Mouse (Mus musculus): ENCODE measurements around the gene Mrpl54. TPM values are rescaled to one million over a fixed set of nuclear protein-coding genes. Genes with fewer than 3 reads are reported as not detected.

Gene Mrpl54
- polyA plus RNA-seq (2014; fragmentation: Nextera tagmentation; extraction: Ambion mirVana), result 178 and 180 TPM in 2 replicates

- Histone ChIP-seq H3K27ac (ENCODE audit: low read depth, low read length) (peak within 1 kb of the TSS; percentile 65; the same call in 1 of the 2 replicates), H3K9ac (ENCODE audit: low read length) (peak within 1 kb of the TSS; percentile 84), H3K4me1 (ENCODE audit: control insufficient read depth, insufficient read depth, low read length) (peaks cover 8% of the 10 kb centered on the region), H3K4me3 (ENCODE audit: low read depth, low read length) (peak within 1 kb of the TSS; percentile 65), H3K27me3 (ENCODE audit: control insufficient read depth, insufficient read depth, low read length) (no peaks in the 10 kb centered on the region), H3K9me3 (ENCODE audit: control insufficient read depth, low read length) (no peaks in the 10 kb centered on the region), H3K4me2 (ENCODE audit: low read depth) (peak within 1 kb of the TSS; percentile 72), H3K36me3 (ENCODE audit: control insufficient read depth, insufficient read depth, low read length) (peaks cover 13% of the 10 kb centered on the region)
- peak; percentile 91 for ATAC-seq (ENCODE audit: insufficient read depth, low FRiP score, low TSS enrichment)
- WGBS, result 1% methylated on average over 48 of the region's 48 CpGs
- peak; percentile 98 for DNase-seq (ENCODE audit: low spot score)
Observed at GRCm38 (mm10) chr10:81266211-81267105, at the start of gene Mrpl54, which contains the start of gene Apba3. Gene Mrpl54, minus strand, starts transcription at chr10:81266934. Gene Apba3, plus strand, starts transcription at chr10:81266960.

- no peak overlapping the region for H3K4me3 ChIP-seq (ENCODE audit: low read depth, low read length)
- no peak overlapping the region for H3K9ac ChIP-seq (ENCODE audit: low read length)
- no peak overlapping the region for H3K27ac ChIP-seq (ENCODE audit: low read depth, low read length)
- H3K4me1 ChIP-seq (ENCODE audit: control insufficient read depth, insufficient read depth, low read length), result peaks cover 13% of the 10 kb centered on the region
- H3K36me3 ChIP-seq (ENCODE audit: control insufficient read depth, insufficient read depth, low read length), result peaks cover 18% of the 10 kb centered on the region
- DNase-seq (ENCODE audit: low spot score) (no peak), ATAC-seq (ENCODE audit: insufficient read depth, low FRiP score, low TSS enrichment) (no peak)
- H3K9me3 ChIP-seq (ENCODE audit: control insufficient read depth, low read length), result no peaks in the 10 kb centered on the region
- 91% methylated on average over 16 of the region's 16 CpGs for WGBS
- no peaks in the 10 kb centered on the region for H3K27me3 ChIP-seq (ENCODE audit: control insufficient read depth, insufficient read depth, low read length)
- H3K4me2 ChIP-seq (ENCODE audit: low read depth), result no peak overlapping the region
Observed at GRCm38 (mm10) chr10:81315587-81315986, 48.9 kb upstream of the Mrpl54 start.

- 79% methylated on average over 7 of the region's 7 CpGs for WGBS
- Histone ChIP-seq H3K36me3 (ENCODE audit: control insufficient read depth, insufficient read depth, low read length) (peaks cover 29% of the 10 kb centered on the region), H3K4me2 (ENCODE audit: low read depth) (no peak overlapping the region), H3K4me1 (ENCODE audit: control insufficient read depth, insufficient read depth, low read length) (peaks cover 6% of the 10 kb centered on the region), H3K4me3 (ENCODE audit: low read depth, low read length) (no peak overlapping the region), H3K27ac (ENCODE audit: low read depth, low read length) (no peak overlapping the region), H3K9me3 (ENCODE audit: control insufficient read depth, low read length) (no peaks in the 10 kb centered on the region), H3K27me3 (ENCODE audit: control insufficient read depth, insufficient read depth, low read length) (no peaks in the 10 kb centered on the region), H3K9ac (ENCODE audit: low read length) (no peak overlapping the region)
- ATAC-seq (ENCODE audit: insufficient read depth, low FRiP score, low TSS enrichment) (no peak), DNase-seq (ENCODE audit: low spot score) (no peak)
Observed at GRCm38 (mm10) chr10:81314201-81314600, 47.5 kb upstream of the Mrpl54 start.

- DNase-seq (ENCODE audit: low spot score) (no peak), ATAC-seq (ENCODE audit: insufficient read depth, low FRiP score, low TSS enrichment) (no peak)
- Histone ChIP-seq H3K4me2 (ENCODE audit: low read depth) (no peak overlapping the region), H3K27me3 (ENCODE audit: control insufficient read depth, insufficient read depth, low read length) (no peaks in the 10 kb centered on the region), H3K4me3 (ENCODE audit: low read depth, low read length) (no peak overlapping the region), H3K4me1 (ENCODE audit: control insufficient read depth, insufficient read depth, low read length) (0 out of 2 replicates have a peak, but pooled peaks cover 5% of the 10 kb centered on the region), H3K36me3 (ENCODE audit: control insufficient read depth, insufficient read depth, low read length) (peaks cover 35% of the 10 kb centered on the region), H3K9ac (ENCODE audit: low read length) (no peak overlapping the region), H3K27ac (ENCODE audit: low read depth, low read length) (no peak overlapping the region), H3K9me3 (ENCODE audit: control insufficient read depth, low read length) (no peaks in the 10 kb centered on the region)
- 97% methylated on average over 13 of the region's 13 CpGs for whole genome bisulfite sequencing
Observed at GRCm38 (mm10) chr10:81313581-81313980, 46.8 kb upstream of the Mrpl54 start.

- ATAC-seq (ENCODE audit: insufficient read depth, low FRiP score, low TSS enrichment), result no peak
- Histone ChIP-seq H3K4me2 (ENCODE audit: low read depth) (no peak overlapping the region), H3K27ac (ENCODE audit: low read depth, low read length) (no peak overlapping the region), H3K9me3 (ENCODE audit: control insufficient read depth, low read length) (no peaks in the 10 kb centered on the region), H3K4me3 (ENCODE audit: low read depth, low read length) (no peak overlapping the region), H3K36me3 (ENCODE audit: control insufficient read depth, insufficient read depth, low read length) (peaks cover 47% of the 10 kb centered on the region), H3K4me1 (ENCODE audit: control insufficient read depth, insufficient read depth, low read length) (no peaks in the 10 kb centered on the region), H3K27me3 (ENCODE audit: control insufficient read depth, insufficient read depth, low read length) (no peaks in the 10 kb centered on the region), H3K9ac (ENCODE audit: low read length) (no peak overlapping the region)
- 95% methylated on average over 5 of the region's 5 CpGs for WGBS
- no peak for DNase-seq (ENCODE audit: low spot score)
Observed at GRCm38 (mm10) chr10:81309571-81309970, 42.8 kb upstream of the Mrpl54 start.

- DNase-seq (ENCODE audit: low spot score) (no peak), ATAC-seq (ENCODE audit: insufficient read depth, low FRiP score, low TSS enrichment) (no peak)
- WGBS, result 95% methylated on average over 21 of the region's 21 CpGs
- H3K36me3 ChIP-seq (ENCODE audit: control insufficient read depth, insufficient read depth, low read length), result peaks cover 37% of the 10 kb centered on the region
- no peaks in the 10 kb centered on the region; the same call in 1 of the 2 replicates for H3K4me1 ChIP-seq (ENCODE audit: control insufficient read depth, insufficient read depth, low read length)
- H3K27me3 ChIP-seq (ENCODE audit: control insufficient read depth, insufficient read depth, low read length), result no peaks in the 10 kb centered on the region
- no peak overlapping the region for H3K4me2 ChIP-seq (ENCODE audit: low read depth)
- H3K9ac ChIP-seq (ENCODE audit: low read length), result no peak overlapping the region
- no peak overlapping the region for H3K4me3 ChIP-seq (ENCODE audit: low read depth, low read length)
- H3K27ac ChIP-seq (ENCODE audit: low read depth, low read length), result no peak overlapping the region
- H3K9me3 ChIP-seq (ENCODE audit: control insufficient read depth, low read length), result no peaks in the 10 kb centered on the region
Observed at GRCm38 (mm10) chr10:81306837-81307682, 40.3 kb upstream of the Mrpl54 start.

- Histone ChIP-seq H3K27ac (ENCODE audit: low read depth, low read length) (no peak overlapping the region), H3K9me3 (ENCODE audit: control insufficient read depth, low read length) (no peaks in the 10 kb centered on the region), H3K4me2 (ENCODE audit: low read depth) (no peak overlapping the region), H3K4me3 (ENCODE audit: low read depth, low read length) (no peak overlapping the region), H3K9ac (ENCODE audit: low read length) (no peak overlapping the region), H3K27me3 (ENCODE audit: control insufficient read depth, insufficient read depth, low read length) (no peaks in the 10 kb centered on the region), H3K36me3 (ENCODE audit: control insufficient read depth, insufficient read depth, low read length) (peaks cover 36% of the 10 kb centered on the region), H3K4me1 (ENCODE audit: control insufficient read depth, insufficient read depth, low read length) (no peaks in the 10 kb centered on the region; the same call in 1 of the 2 replicates)
- DNase-seq (ENCODE audit: low spot score) (no peak), ATAC-seq (ENCODE audit: insufficient read depth, low FRiP score, low TSS enrichment) (no peak)
- WGBS, result 96% methylated on average over 12 of the region's 12 CpGs
Observed at GRCm38 (mm10) chr10:81306173-81306668, 39.5 kb upstream of the Mrpl54 start.

GRCm38 (mm10) chr10:81305663-81306062, 38.9 kb upstream of the Mrpl54 start:
- no peaks in the 10 kb centered on the region; the same call in 1 of the 2 replicates for H3K4me1 ChIP-seq (ENCODE audit: control insufficient read depth, insufficient read depth, low read length)
- H3K27me3 ChIP-seq (ENCODE audit: control insufficient read depth, insufficient read depth, low read length), result no peaks in the 10 kb centered on the region
- no peak for ATAC-seq (ENCODE audit: insufficient read depth, low FRiP score, low TSS enrichment)
- H3K4me3 ChIP-seq (ENCODE audit: low read depth, low read length), result no peak overlapping the region
- no peak overlapping the region for H3K9ac ChIP-seq (ENCODE audit: low read length)
- 94% methylated on average over 14 of the region's 14 CpGs for WGBS
- no peaks in the 10 kb centered on the region for H3K9me3 ChIP-seq (ENCODE audit: control insufficient read depth, low read length)
- H3K36me3 ChIP-seq (ENCODE audit: control insufficient read depth, insufficient read depth, low read length), result peaks cover 33% of the 10 kb centered on the region
- H3K4me2 ChIP-seq (ENCODE audit: low read depth), result no peak overlapping the region
- no peak overlapping the region for H3K27ac ChIP-seq (ENCODE audit: low read depth, low read length)
- no peak for DNase-seq (ENCODE audit: low spot score)
